In the genomic region with DNA sequence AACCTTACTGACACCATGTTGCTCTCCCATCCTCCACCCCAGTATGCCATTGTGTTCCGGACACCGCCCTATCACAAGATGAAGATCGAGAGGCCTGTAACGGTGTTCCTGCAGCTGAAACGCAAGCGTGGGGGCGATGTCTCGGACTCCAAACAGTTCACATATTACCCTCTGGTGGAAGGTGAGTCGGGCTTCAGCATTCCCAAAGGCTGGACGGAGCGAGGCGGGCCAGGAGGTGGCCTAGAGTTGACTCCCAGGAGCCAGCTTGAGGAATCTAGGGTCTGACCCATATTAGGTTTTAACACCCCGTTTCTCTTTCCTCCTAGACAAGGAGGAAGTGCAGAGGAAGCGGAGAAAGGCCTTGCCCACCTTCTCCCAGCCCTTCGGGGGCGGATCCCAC, we compare ENCODE assay signal across 8 mouse cellular contexts. TPM values are rescaled to one million over a fixed set of nuclear protein-coding genes. Genes with fewer than 3 reads are reported as not detected.
DNase-seq lines count a peak whose midpoint lies in the region; ATAC-seq and TF ChIP-seq lines count a peak whose summit lies in the region.

No protein-coding gene starts in this region.

- H3K9me3 ChIP-seq in kidney, embryonic 15.5 days (replicated peaks) = no peaks in the 10 kb centered on the region
- no peaks in the 10 kb centered on the region for H3K9me3 ChIP-seq in G1E (replicated peaks)
- H3K9me3 ChIP-seq in forebrain, embryonic 10.5 days = no peaks in the 10 kb centered on the region

- H3K9ac ChIP-seq in kidney, embryonic 15.5 days = peak overlapping the region; percentile 37; the same call in 1 of the 2 replicates

- TF ChIP-seq CTCF in G1E (IDR thresholded peaks at IDR 0.05; ENCODE audit: low read depth, low read length) = no peak

- peak overlapping the region; percentile 81 for H3K4me2 ChIP-seq in kidney, embryonic 15.5 days

- DNase-seq in kidney, postnatal 4 days = no peak
- DNase-seq in G1E (ENCODE audit: low spot score) (no peak), liver (peak; percentile 2)
- no peak for DNase-seq in forebrain, embryonic 10.5 days (ENCODE audit: extremely low spot score, low spot score)
- DNase-seq in yolk sac, embryonic 10.5 days (ENCODE audit: low spot score) = no peak
- no peak for DNase-seq in left cerebral cortex, postnatal 25 days (ENCODE audit: low spot score in 2 of 2)
- DNase-seq in left cerebral cortex, postnatal 14 days (ENCODE audit: low spot score in 2 of 2) = no peak

- H3K36me3 ChIP-seq in kidney, embryonic 15.5 days = peaks cover 32% of the 10 kb centered on the region
- H3K36me3 ChIP-seq in G1E (replicated peaks) = peaks cover 73% of the 10 kb centered on the region
- peaks cover 23% of the 10 kb centered on the region; the same call in 1 of the 2 replicates for H3K36me3 ChIP-seq in forebrain, embryonic 10.5 days (replicated peaks)

- ATAC-seq in kidney, embryonic 15.5 days (replicated peaks; ENCODE audit: low FRiP score) = no peak
- ATAC-seq in G1E (ENCODE audit: extremely low read depth, insufficient number of reproducible peaks, low FRiP score, poor library complexity, severe bottlenecking) = no peak

- H3K4me1 ChIP-seq in kidney, embryonic 15.5 days = peaks cover 28% of the 10 kb centered on the region
- H3K4me1 ChIP-seq in G1E (ENCODE audit: insufficient read depth, low read depth, low read length) = peaks cover 69% of the 10 kb centered on the region
- peaks cover 43% of the 10 kb centered on the region for H3K4me1 ChIP-seq in forebrain, embryonic 10.5 days

- H3K4me3 ChIP-seq in kidney, embryonic 15.5 days (replicated peaks) = peak overlapping the region; percentile 41; the same call in 1 of the 2 replicates
- peak overlapping the region; percentile 69; the same call in 1 of the 2 replicates for H3K4me3 ChIP-seq in G1E (ENCODE audit: low read depth, low read length)
- peak overlapping the region; percentile 53 for H3K4me3 ChIP-seq in forebrain, embryonic 10.5 days

- WGBS in kidney, embryonic 15.5 days = 70% methylated on average over 16 of the region's 16 CpGs
- 48% methylated on average over 16 of the region's 16 CpGs for WGBS in forebrain, embryonic 10.5 days

- H3K27me3 ChIP-seq in kidney, embryonic 15.5 days = peaks cover 44% of the 10 kb centered on the region
- H3K27me3 ChIP-seq in G1E (ENCODE audit: insufficient read depth, low read length) = no peaks in the 10 kb centered on the region
- peaks cover 80% of the 10 kb centered on the region for H3K27me3 ChIP-seq in forebrain, embryonic 10.5 days (ENCODE audit: poor library complexity, severe bottlenecking)

- H3K27ac ChIP-seq in kidney, embryonic 15.5 days = no peak overlapping the region
- no peak overlapping the region for H3K27ac ChIP-seq in forebrain, embryonic 10.5 days

- intact Hi-C loops in left cerebral cortex, postnatal 25 days (cut with DNase I) = loop anchor here (2.0 kb wide), 1 partner anchor 174 kb away; no protein-coding TSS in a partner anchor
- intact Hi-C loops in left cerebral cortex, postnatal 14 days (cut with DNase I) = loop anchor here (5.0 kb wide), 1 partner anchor 171 kb away; no protein-coding TSS in a partner anchor

RNA-seq across cellular contexts. Expression of gene Nfkb2, which starts 4.2 kb away (rescaled TPM):
- polyA plus RNA-seq in kidney, embryonic 15.5 days (2015; fragmentation: Nextera tagmentation; extraction: Ambion mirVana) = 8.3 and 9.8 TPM in 2 replicates
- total RNA-seq in G1E (2014; fragmentation: Nextera tagmentation) (11.3 and 12.6 TPM in 2 replicates), G1E (2017) (9.7 and 12.5 TPM in 2 replicates)
- 40.4 and 40.8 TPM in 2 replicates for polyA plus RNA-seq in G1E (2012)
- 3.8 and 3.9 TPM in 2 replicates for polyA plus RNA-seq in forebrain, embryonic 10.5 days (2016; fragmentation: Nextera tagmentation; extraction: Ambion mirVana)
- total RNA-seq in left cerebral cortex, postnatal 25 days (2021) = 1 to 10 TPM; 2.4 to 3.0 TPM
- 1 to 10 TPM; 1.8 to 2.8 TPM for total RNA-seq in left cerebral cortex, postnatal 14 days (2021)

RNA-seq across cellular contexts. Expression of gene Psd, which starts 18.7 kb away (rescaled TPM):
- 3.9 and 7.2 TPM in 2 replicates for polyA plus RNA-seq in kidney, embryonic 15.5 days (2015; fragmentation: Nextera tagmentation; extraction: Ambion mirVana)
- total RNA-seq in G1E (2014; fragmentation: Nextera tagmentation) (1.6 TPM in 1 of 2 replicates, not detected in the other), G1E (2017) (0.23 and 1.1 TPM in 2 replicates)
- 0.41 and 0.74 TPM in 2 replicates for polyA plus RNA-seq in G1E (2012)
- polyA plus RNA-seq in forebrain, embryonic 10.5 days (2016; fragmentation: Nextera tagmentation; extraction: Ambion mirVana) = 2.8 and 2.9 TPM in 2 replicates
- total RNA-seq in left cerebral cortex, postnatal 25 days (2021) = 100 to 1,000 TPM; 588 to 629 TPM
- total RNA-seq in left cerebral cortex, postnatal 14 days (2021) = 100 to 1,000 TPM; 580 to 627 TPM

RNA-seq across cellular contexts. Expression of gene Fbxl15, which starts 19.7 kb away (rescaled TPM):
- 18.2 and 20.1 TPM in 2 replicates for polyA plus RNA-seq in kidney, embryonic 15.5 days (2015; fragmentation: Nextera tagmentation; extraction: Ambion mirVana)
- total RNA-seq in G1E (2014; fragmentation: Nextera tagmentation) = 2.0 and 2.2 TPM in 2 replicates
- total RNA-seq in G1E (2017) = 2.5 and 3.8 TPM in 2 replicates
- polyA plus RNA-seq in G1E (2012) = 15.2 and 16.5 TPM in 2 replicates
- polyA plus RNA-seq in forebrain, embryonic 10.5 days (2016; fragmentation: Nextera tagmentation; extraction: Ambion mirVana) = 17.9 and 18.0 TPM in 2 replicates
- 10 to 100 TPM; 28.6 to 29.0 TPM for total RNA-seq in left cerebral cortex, postnatal 25 days (2021)
- total RNA-seq in left cerebral cortex, postnatal 14 days (2021) = 10 to 100 TPM; 26.4 to 50.4 TPM

RNA-seq across cellular contexts. Expression of gene Cuedc2, which starts 30.2 kb away (rescaled TPM):
- polyA plus RNA-seq in kidney, embryonic 15.5 days (2015; fragmentation: Nextera tagmentation; extraction: Ambion mirVana) = 158 and 177 TPM in 2 replicates
- total RNA-seq in G1E (2014; fragmentation: Nextera tagmentation) (39.2 and 73.6 TPM in 2 replicates), G1E (2017) (142 and 148 TPM in 2 replicates)
- 124 and 147 TPM in 2 replicates for polyA plus RNA-seq in G1E (2012)
- polyA plus RNA-seq in forebrain, embryonic 10.5 days (2016; fragmentation: Nextera tagmentation; extraction: Ambion mirVana) = 206 and 224 TPM in 2 replicates
- total RNA-seq in left cerebral cortex, postnatal 25 days (2021) = 100 to 1,000 TPM; 174 to 185 TPM
- total RNA-seq in left cerebral cortex, postnatal 14 days (2021) = 100 to 1,000 TPM; 186 to 274 TPM

RNA-seq across cellular contexts. Expression of gene Mfsd13a, which starts 32.6 kb away (rescaled TPM):
- polyA plus RNA-seq in kidney, embryonic 15.5 days (2015; fragmentation: Nextera tagmentation; extraction: Ambion mirVana) = 12.5 and 15.0 TPM in 2 replicates
- total RNA-seq in G1E (2014; fragmentation: Nextera tagmentation) = not detected in 2 replicates
- total RNA-seq in G1E (2017) = not detected in 2 replicates
- 0.08 and 0.20 TPM in 2 replicates for polyA plus RNA-seq in G1E (2012)
- polyA plus RNA-seq in forebrain, embryonic 10.5 days (2016; fragmentation: Nextera tagmentation; extraction: Ambion mirVana) = 12.5 and 13.3 TPM in 2 replicates
- 10 to 100 TPM; 24.1 to 28.1 TPM for total RNA-seq in left cerebral cortex, postnatal 25 days (2021)
- total RNA-seq in left cerebral cortex, postnatal 14 days (2021) = 10 to 100 TPM; 28.7 to 47.5 TPM

Comparison
In these comparisons a context has a peak if more than half of its experiments do, and no peak if none do; other contexts are left out.
1. RNA of gene Psd, which starts 18.7 kb away (total RNA-seq): 588 to 629 TPM in left cerebral cortex, postnatal 25 days and 580 to 627 TPM in left cerebral cortex, postnatal 14 days; 0.23 to 1.6 TPM in G1E; every median in the first group is over 100 times any median in the second.
2. RNA of gene Fbxl15, which starts 19.7 kb away (total RNA-seq): 26.4 to 50.4 TPM in left cerebral cortex, postnatal 14 days and 28.6 to 29.0 TPM in left cerebral cortex, postnatal 25 days; 2.0 to 3.8 TPM in G1E; every median in the first group is over 4 times any median in the second.
3. Peak in every context shown above with its lines, with median percentiles within 50 percentile points of each other: H3K4me3 ChIP-seq.